Mouse (Mus musculus) forebrain, embryonic 13.5 days (tissue): ENCODE measurements at regions not wholly inside any gene's neighbourhood (a gene's known extent, or its start where the extent isn't known, plus 50 kb on each side); places are given as distances from the start of the nearest gene placed in this dataset.

Experiments
- ATAC-seq: fragments of 200-750 bp; cut with Nextera tagmentation; 2 replicates; pipeline ENCODE4 v1.8.0; 2017
- H3K27ac ChIP-seq: fragments of 300-500 bp; sonication (generic); 2 replicates; pipeline ENCODE4 v1.5.1; 2015; ENCODE audit warnings: inconsistent platforms, mild to moderate bottlenecking, moderate library complexity
- H3K27me3 ChIP-seq: fragments of 300-500 bp; sonication (generic); 2 replicates; pipeline ENCODE4 v1.6.1; 2015; ENCODE audit warnings: mild to moderate bottlenecking, inconsistent platforms
- H3K36me3 ChIP-seq: fragments of 300-500 bp; sonication (generic); 2 replicates; pipeline ENCODE4 v1.6.1; 2015; ENCODE audit warnings: mild to moderate bottlenecking, inconsistent platforms; ENCODE audit not compliant: poor library complexity, severe bottlenecking
- H3K4me1 ChIP-seq: fragments of 300-500 bp; sonication (generic); 2 replicates; pipeline ENCODE4 v1.6.1; 2015; ENCODE audit warnings: inconsistent platforms
- H3K4me2 ChIP-seq: fragments of 300-500 bp; sonication (generic); 2 replicates; pipeline ENCODE4 v1.6.1; 2015; ENCODE audit warnings: inconsistent platforms, mild to moderate bottlenecking, moderate library complexity
- H3K4me3 ChIP-seq: fragments of 300-500 bp; sonication (generic); 2 replicates; pipeline ENCODE4 v1.5.1; 2015; ENCODE audit warnings: mild to moderate bottlenecking, inconsistent platforms
- H3K9ac ChIP-seq: fragments of 300-500 bp; sonication (generic); 2 replicates; pipeline ENCODE4 v1.6.1; 2015; ENCODE audit warnings: mild to moderate bottlenecking, inconsistent platforms
- H3K9me3 ChIP-seq: fragments of 300-500 bp; sonication (generic); replicated peaks from 2 replicates; pipeline ENCODE4 v1.6.1; 2016; ENCODE audit warnings: inconsistent platforms
- WGBS: fragments of 180-500 bp; shearing (Covaris S2); methylation state at CpG from one replicate; pipeline ENCODE4 v1.1.7; 2015; 5-methylcytosine and 5-hydroxymethylcytosine counted together

DNA sequence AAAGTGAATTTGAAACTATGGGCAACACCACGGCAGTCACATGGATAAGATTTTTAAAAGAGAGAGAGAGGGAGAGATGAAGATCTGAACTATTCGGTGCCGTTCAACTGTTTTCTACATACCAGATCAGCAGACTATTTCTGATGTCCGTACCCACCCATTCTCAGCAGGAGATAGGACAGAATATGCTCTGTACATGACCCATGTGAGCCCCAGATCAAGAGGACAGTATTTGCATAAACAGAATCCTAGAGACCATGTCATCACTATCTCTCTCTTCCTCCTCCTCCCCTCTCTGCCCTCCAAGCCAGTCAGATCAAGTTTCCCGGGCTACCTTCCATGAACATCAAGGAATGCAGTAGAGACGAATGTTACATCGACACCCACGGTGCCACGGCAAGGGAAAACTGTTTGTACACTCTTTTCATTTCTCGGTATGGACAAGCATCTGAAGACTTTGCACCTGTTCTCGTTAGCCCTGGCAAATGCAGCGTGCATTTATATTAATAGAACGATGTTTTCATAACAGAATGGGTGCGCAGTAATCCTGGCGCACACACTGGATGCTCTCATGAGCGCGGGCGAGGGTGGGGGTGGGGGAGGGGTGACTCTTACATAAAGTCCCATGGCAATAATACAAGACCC lies 177.7 kb downstream of the Rps12 start:
- H3K4me1 ChIP-seq = peaks cover 14% of the 10 kb centered on the region
- H3K27ac ChIP-seq = no peak overlapping the region
- no peak overlapping the region for H3K4me3 ChIP-seq
- H3K9me3 ChIP-seq = no peaks in the 10 kb centered on the region
- no peak overlapping the region for H3K9ac ChIP-seq
- WGBS = 59% methylated on average over 18 of the region's 18 CpGs
- no peaks in the 10 kb centered on the region for H3K27me3 ChIP-seq
- no peaks in the 10 kb centered on the region for H3K36me3 ChIP-seq
- 0 out of 2 replicates have a peak overlapping the region, but pooled peaks have one; percentile 15 for H3K4me2 ChIP-seq
- ATAC-seq = peak; percentile 22; the same call in 1 of the 2 replicates

DNA sequence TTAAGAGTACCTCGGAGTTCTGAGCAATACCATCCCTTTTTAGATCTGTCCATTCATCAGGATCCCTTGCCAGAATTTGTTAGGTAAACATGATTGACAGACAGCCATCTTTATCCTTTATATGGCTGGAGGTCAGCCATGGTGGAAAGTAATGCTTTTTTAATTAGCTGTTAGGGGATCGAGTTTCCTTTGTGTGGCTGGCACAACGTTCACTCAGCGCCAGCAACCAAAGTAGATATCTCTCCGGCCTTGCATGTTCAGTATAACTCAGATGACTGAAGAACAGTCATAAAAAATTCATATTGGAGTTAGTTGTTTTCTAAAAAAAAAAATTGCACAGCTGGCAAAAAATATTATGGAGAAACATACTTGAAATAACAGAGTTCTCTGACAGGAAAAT lies 186.4 kb downstream of the Rps12 start:
- H3K9ac ChIP-seq = no peak overlapping the region
- H3K4me2 ChIP-seq = no peak overlapping the region
- H3K4me1 ChIP-seq = peaks cover 5% of the 10 kb centered on the region; the same call in 1 of the 2 replicates
- WGBS = 15% methylated on average over 5 of the region's 5 CpGs
- H3K27me3 ChIP-seq = no peaks in the 10 kb centered on the region
- H3K9me3 ChIP-seq = no peaks in the 10 kb centered on the region
- no peak overlapping the region for H3K4me3 ChIP-seq
- peak; percentile 53; the same call in 1 of the 2 replicates for ATAC-seq
- no peak overlapping the region for H3K27ac ChIP-seq
- H3K36me3 ChIP-seq = no peaks in the 10 kb centered on the region

DNA sequence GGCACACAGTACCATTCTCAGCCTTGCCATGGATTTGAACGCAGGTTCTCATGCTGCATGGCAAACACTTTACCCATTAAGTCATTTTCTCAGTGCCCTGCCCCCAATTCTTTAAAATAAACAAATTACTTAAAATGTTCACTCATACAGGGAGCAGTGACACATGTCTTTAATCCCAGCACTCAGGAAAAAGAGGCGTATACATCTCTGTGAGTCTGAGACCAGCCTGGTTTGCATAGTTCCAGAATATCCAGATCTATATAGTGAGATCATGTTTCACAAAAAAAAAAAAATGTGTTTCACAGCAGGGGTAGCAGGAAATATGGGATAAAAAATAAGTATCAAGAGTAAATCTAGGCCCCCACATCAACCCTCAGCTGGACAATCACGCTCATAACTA lies 191.5 kb downstream of the Rps12 start:
- Histone ChIP-seq H3K4me1 (peaks cover 3% of the 10 kb centered on the region; the same call in 1 of the 2 replicates), H3K27ac (no peak overlapping the region), H3K9ac (no peak overlapping the region), H3K4me3 (no peak overlapping the region), H3K9me3 (no peaks in the 10 kb centered on the region), H3K27me3 (no peaks in the 10 kb centered on the region), H3K4me2 (no peak overlapping the region), H3K36me3 (no peaks in the 10 kb centered on the region)
- 86% methylated on average over 3 of the region's 3 CpGs for WGBS
- ATAC-seq = no peak

DNA sequence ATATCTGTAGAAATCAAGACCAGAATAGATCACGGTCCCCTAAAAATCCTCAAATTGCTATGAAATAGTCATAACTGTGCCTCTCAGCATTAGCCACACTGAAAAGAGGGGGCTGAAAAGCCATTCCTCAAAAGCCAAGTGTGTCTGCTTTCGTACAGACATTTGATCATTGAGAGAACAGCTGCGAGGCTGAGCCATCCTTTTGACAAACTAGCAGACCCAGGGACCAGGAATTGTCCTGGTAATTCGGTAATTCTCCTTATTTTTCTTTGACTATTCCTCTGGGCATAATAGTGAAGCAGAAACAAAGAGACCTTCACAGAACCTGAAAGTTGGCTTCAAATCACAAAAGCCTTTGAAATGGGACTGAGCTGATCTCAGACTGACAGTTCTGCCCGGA lies 206.8 kb downstream of the Rps12 start:
- 40% methylated on average over 5 of the region's 5 CpGs for WGBS
- Histone ChIP-seq H3K4me1 (no peaks in the 10 kb centered on the region), H3K9me3 (no peaks in the 10 kb centered on the region), H3K4me2 (no peak overlapping the region), H3K4me3 (no peak overlapping the region), H3K9ac (no peak overlapping the region), H3K36me3 (no peaks in the 10 kb centered on the region), H3K27ac (no peak overlapping the region), H3K27me3 (no peaks in the 10 kb centered on the region)
- no peak for ATAC-seq

DNA sequence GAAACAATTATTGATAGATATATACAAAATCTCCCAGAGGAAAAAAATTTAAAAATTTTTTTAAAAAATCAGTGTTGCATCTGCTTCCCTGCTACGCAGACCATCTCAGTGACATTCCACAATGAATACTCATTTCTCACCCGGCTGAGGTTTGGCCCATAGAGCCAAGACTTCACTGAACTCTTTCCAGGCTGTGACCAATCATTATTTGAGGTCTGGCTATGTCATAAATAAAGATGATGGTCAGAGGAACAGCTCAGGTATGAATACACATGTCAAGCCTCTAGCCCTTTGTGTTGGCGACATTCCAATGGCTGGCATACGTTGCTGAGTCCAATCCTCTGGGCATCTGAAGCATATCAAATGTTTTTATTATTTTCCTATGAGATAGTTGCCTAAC lies 216.1 kb downstream of the Rps12 start:
- Histone ChIP-seq H3K4me1 (no peaks in the 10 kb centered on the region), H3K9me3 (no peaks in the 10 kb centered on the region), H3K9ac (no peak overlapping the region), H3K27ac (no peak overlapping the region), H3K27me3 (no peaks in the 10 kb centered on the region), H3K4me3 (no peak overlapping the region), H3K36me3 (no peaks in the 10 kb centered on the region), H3K4me2 (no peak overlapping the region)
- ATAC-seq = no peak
- 89% methylated on average over 4 of the region's 4 CpGs for WGBS

DNA sequence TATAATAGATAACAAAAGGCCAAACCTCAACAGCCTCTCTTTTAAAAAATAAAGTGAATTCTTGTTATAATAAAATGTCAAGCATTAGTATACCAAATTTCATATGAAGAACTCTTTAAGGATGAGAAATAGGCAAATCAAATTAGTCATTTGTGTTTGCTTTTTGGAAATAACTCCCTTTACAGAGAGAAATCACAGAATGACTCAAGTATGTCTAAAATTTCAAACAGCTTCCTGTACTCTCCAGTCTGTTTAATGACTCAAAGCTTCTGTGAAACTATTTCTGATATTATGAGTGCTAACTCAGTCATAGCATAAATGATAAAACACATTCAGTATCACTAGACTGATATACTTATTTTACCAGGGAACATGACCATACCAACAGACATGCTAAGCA lies 217.7 kb downstream of the Rps12 start:
- H3K4me2 ChIP-seq = no peak overlapping the region
- no peak overlapping the region for H3K27ac ChIP-seq
- H3K4me3 ChIP-seq = no peak overlapping the region
- H3K4me1 ChIP-seq = no peaks in the 10 kb centered on the region
- no peaks in the 10 kb centered on the region for H3K36me3 ChIP-seq
- no peak overlapping the region for H3K9ac ChIP-seq
- ATAC-seq = no peak
- no peaks in the 10 kb centered on the region for H3K27me3 ChIP-seq
- no peaks in the 10 kb centered on the region for H3K9me3 ChIP-seq

DNA sequence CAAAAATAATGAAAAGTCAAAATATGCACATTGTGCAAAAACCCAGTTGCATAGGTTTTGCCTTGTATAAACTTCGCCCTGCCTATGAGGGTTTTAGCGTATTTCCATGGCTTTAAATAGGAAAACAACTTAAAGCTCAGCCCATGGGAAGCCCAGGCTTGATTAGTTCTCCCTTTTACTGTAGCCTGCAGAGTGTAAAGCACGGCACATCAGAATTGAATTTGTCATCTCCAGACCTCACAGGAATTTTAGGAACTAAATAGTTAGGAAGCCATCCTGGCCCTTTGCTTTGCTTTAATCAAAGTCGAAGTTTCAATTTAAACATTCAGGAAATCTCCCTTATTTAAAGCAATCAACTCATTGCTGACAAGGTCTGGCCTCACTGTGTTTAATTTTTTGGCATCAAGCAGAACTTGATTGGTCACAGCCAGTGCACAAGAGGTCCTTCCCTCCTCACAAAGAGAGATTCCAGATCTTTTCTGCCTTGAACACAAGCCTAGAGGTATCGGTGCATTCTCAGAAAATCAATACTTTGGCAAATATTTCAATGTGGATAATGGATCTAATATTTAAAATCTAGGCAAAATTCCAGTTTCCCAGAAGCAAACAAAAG lies 211.8 kb upstream of the Eya4 start:
- WGBS = 90% methylated on average over 5 of the region's 5 CpGs
- Histone ChIP-seq H3K27me3 (no peaks in the 10 kb centered on the region), H3K4me2 (no peak overlapping the region), H3K4me3 (no peak overlapping the region), H3K4me1 (no peaks in the 10 kb centered on the region), H3K27ac (no peak overlapping the region), H3K9me3 (no peaks in the 10 kb centered on the region), H3K9ac (no peak overlapping the region), H3K36me3 (no peaks in the 10 kb centered on the region)
- no peak for ATAC-seq

DNA sequence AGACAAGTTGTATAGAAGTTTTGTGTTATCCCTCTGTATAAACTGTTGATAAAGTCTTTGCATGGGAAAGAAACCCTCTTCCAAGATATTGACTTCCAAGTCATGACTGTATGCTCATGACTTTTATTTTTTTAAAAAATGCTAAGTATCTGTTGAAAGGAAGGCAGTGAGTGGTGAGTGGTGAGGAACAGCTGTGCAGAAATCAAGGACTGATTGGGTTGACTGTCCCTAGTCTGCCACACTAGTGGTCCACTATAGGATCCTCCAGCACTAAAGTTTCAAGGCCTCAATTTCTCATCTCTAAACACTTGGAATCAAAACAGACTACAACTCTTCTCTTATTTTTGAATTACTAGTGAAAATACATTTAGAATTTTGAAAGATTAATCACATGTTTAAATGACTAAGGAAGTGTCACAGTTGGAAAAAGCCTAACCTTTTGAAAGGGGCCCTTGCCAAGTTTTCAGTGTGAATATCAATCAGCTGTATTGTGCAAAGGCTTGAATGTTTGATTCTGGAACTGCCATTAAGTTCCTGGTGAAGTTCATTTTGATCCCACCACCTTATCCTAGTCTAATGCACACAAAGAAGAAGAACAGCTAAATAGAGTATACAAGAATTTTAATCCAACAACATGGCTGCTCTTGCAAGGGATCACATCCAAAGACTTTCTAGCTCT lies 209.5 kb upstream of the Eya4 start:
- H3K4me3 ChIP-seq = no peak overlapping the region
- no peak overlapping the region for H3K9ac ChIP-seq
- no peak overlapping the region for H3K4me2 ChIP-seq
- ATAC-seq = no peak
- no peaks in the 10 kb centered on the region for H3K4me1 ChIP-seq
- no peaks in the 10 kb centered on the region for H3K36me3 ChIP-seq
- H3K9me3 ChIP-seq = no peaks in the 10 kb centered on the region
- no peaks in the 10 kb centered on the region for H3K27me3 ChIP-seq
- H3K27ac ChIP-seq = no peak overlapping the region

DNA sequence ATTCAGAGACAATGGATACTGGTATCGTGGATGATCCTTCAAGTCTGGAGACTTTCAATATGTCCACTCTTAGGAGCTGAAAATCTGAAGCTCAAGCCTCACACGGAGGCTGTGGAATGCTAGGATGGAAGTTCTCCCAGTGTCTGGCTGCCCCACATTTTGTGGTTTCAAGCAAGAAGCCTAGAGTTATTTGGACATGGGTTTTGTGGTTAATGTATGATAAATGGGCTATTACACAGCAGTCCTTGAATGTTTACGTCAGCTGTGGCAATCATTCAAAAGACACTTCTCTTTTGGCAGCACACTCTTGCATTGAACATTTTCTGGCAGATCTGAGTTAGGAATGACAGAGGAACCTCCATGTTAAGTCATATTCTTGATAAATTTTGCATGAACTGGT lies 207.2 kb upstream of the Eya4 start:
- Histone ChIP-seq H3K4me2 (no peak overlapping the region), H3K4me1 (no peaks in the 10 kb centered on the region), H3K4me3 (no peak overlapping the region), H3K9ac (no peak overlapping the region), H3K27ac (no peak overlapping the region), H3K36me3 (no peaks in the 10 kb centered on the region), H3K27me3 (no peaks in the 10 kb centered on the region), H3K9me3 (no peaks in the 10 kb centered on the region)
- no peak for ATAC-seq
- 87% methylated on average over 3 of the region's 3 CpGs for WGBS

DNA sequence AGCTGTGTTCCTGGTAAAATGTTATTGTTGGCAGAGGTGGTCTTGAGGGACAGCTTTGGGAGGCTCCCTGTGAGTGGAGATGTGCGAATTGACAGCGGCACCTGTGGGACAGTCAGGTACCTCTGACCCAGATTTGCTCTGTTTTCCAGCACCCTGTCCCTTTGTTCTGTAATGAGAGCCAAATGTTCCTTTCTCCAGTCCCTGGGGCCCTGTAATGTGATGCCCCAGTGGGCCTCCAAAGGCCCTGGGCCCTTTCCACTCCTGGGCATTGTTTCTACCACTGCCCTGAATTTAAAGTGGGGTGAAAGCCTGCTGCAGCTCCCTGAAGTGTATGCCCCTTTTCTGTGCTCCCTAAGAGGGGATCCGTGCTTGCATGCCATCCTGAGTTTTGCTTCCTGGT lies 198.6 kb upstream of the Eya4 start:
- peaks cover 7% of the 10 kb centered on the region for H3K4me1 ChIP-seq
- no peak; the same call in 1 of the 2 replicates for ATAC-seq
- no peak overlapping the region for H3K27ac ChIP-seq
- H3K4me3 ChIP-seq = no peak overlapping the region
- H3K9ac ChIP-seq = no peak overlapping the region
- no peaks in the 10 kb centered on the region for H3K9me3 ChIP-seq
- H3K4me2 ChIP-seq = no peak overlapping the region
- H3K36me3 ChIP-seq = no peaks in the 10 kb centered on the region
- WGBS = 25% methylated on average over 3 of the region's 3 CpGs
- no peaks in the 10 kb centered on the region for H3K27me3 ChIP-seq

DNA sequence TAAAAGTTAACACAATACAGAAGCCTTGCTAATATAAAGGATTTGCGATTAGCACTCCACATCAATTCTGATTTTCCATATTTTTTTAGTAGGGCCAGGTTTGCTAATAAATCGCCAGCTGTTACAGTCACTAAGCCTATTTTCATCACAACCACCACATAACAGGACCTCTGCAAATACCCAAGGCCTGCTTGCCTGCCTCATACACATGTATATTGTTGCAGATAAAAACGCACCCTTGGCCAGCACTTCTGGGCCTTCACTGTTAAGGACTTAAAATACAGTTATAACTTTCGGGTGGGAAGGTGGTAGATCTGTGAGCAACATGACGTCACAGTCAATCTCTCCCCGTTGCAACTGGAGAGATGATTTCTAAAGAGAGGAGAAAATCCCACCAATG lies 197.7 kb upstream of the Eya4 start:
- 87% methylated on average over 6 of the region's 6 CpGs for whole genome bisulfite sequencing
- H3K4me3 ChIP-seq = no peak overlapping the region
- no peaks in the 10 kb centered on the region for H3K27me3 ChIP-seq
- no peaks in the 10 kb centered on the region for H3K36me3 ChIP-seq
- no peak overlapping the region for H3K27ac ChIP-seq
- H3K9me3 ChIP-seq = no peaks in the 10 kb centered on the region
- H3K4me2 ChIP-seq = no peak overlapping the region
- H3K4me1 ChIP-seq = peaks cover 7% of the 10 kb centered on the region
- no peak overlapping the region for H3K9ac ChIP-seq
- ATAC-seq = no peak

DNA sequence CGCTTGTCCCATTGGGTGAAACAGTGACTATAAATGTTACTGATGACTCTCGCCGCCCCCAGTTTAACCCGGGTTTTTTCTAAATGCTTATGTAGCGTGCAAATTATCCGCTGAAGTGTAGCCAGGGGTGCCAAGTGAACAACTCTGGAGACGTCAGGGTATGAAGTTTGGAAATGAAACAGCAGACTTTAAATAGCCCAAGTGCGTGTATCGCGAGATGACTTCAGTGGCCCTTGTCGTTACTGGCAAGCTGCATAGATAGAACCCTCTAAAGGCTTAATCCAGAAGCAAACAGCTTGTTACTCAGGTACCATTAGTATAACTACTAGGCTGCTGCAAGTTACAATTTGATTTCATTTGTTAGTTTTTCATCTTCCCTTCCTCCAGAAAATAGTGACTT lies 192.1 kb upstream of the Eya4 start:
- Histone ChIP-seq H3K4me1 (no peaks in the 10 kb centered on the region), H3K27ac (no peak overlapping the region), H3K4me3 (no peak overlapping the region), H3K27me3 (no peaks in the 10 kb centered on the region), H3K9ac (no peak overlapping the region), H3K4me2 (no peak overlapping the region), H3K36me3 (no peaks in the 10 kb centered on the region), H3K9me3 (no peaks in the 10 kb centered on the region)
- ATAC-seq = no peak
- 83% methylated on average over 11 of the region's 11 CpGs for WGBS
